Mouse (Mus musculus) G1E (cell line): ENCODE data around the gene Tmpo. TPM values are rescaled to one million over a fixed set of nuclear protein-coding genes. Genes with fewer than 3 reads are reported as not detected.
"Not testable (repeated sequence)": the region's sequence is repeated elsewhere in the genome, so short reads cannot be mapped to it uniquely, and the experiment has no call there.

Experiments
- ATAC-seq: 2 replicates; pipeline ENCODE4 v1.8.0; 2016; ENCODE audit warnings: mild to moderate bottlenecking; ENCODE audit not compliant: insufficient number of reproducible peaks, poor library complexity, low FRiP score, severe bottlenecking; ENCODE audit errors: extremely low read depth
- DNase-seq: peaks from one replicate; pipeline ENCODE4 v3.0.0; 2012; ENCODE audit warnings: low spot score
- H3K27me3 ChIP-seq: 2 replicates; pipeline ENCODE4 v1.6.1; 2012; ENCODE audit warnings: mild to moderate bottlenecking, low read length, inconsistent platforms; ENCODE audit not compliant: insufficient read depth
- H3K36me3 ChIP-seq: replicated peaks from 2 replicates; pipeline ENCODE3; 2012; ENCODE audit warnings: mild to moderate bottlenecking, inconsistent platforms
- H3K4me1 ChIP-seq: 2 replicates; pipeline ENCODE4 v1.6.1; 2012; ENCODE audit warnings: low read depth, low read length, inconsistent platforms, mixed read lengths; ENCODE audit not compliant: insufficient read depth
- H3K4me3 ChIP-seq: 2 replicates; pipeline ENCODE4 v1.5.1; 2012; ENCODE audit warnings: low read depth, mild to moderate bottlenecking, inconsistent platforms, low read length, moderate library complexity, mixed read lengths
- H3K9me3 ChIP-seq: replicated peaks from 2 replicates; pipeline ENCODE4 v1.6.1; 2012; ENCODE audit warnings: inconsistent platforms
- CTCF ChIP-seq: IDR thresholded peaks from 2 replicates; pipeline ENCODE4 v1.5.1; 2012; ENCODE audit warnings: low read depth, low read length, inconsistent platforms, mixed read lengths
- GATA1 ChIP-seq: IDR thresholded peaks from 2 replicates; pipeline ENCODE4 v1.6.1; 2012; ENCODE audit warnings: borderline replicate concordance, low read length, inconsistent platforms, mixed read lengths
- GATA2 ChIP-seq: IDR thresholded peaks from 2 replicates; pipeline ENCODE4 v1.6.1; 2012; ENCODE audit warnings: low read depth, low read length, inconsistent platforms, borderline replicate concordance
- POLR2AphosphoS5 ChIP-seq: IDR thresholded peaks from 2 replicates; pipeline ENCODE4 v1.6.1; 2012; ENCODE audit warnings: low read depth, low read length, inconsistent platforms; ENCODE audit not compliant: insufficient replicate concordance
- TAL1 ChIP-seq: conservative IDR thresholded peaks from 2 replicates; pipeline ENCODE4 v1.6.1; 2012; ENCODE audit warnings: low read depth, low read length, inconsistent platforms, mixed read lengths
- polyA plus RNA-seq: library from polyadenylated mRNA; stranded (reverse); fragments of >175 nt; gene quantifications from 2 replicates; pipeline ENCODE4 v1.2.3, GENCODE M21; 2012
- total RNA-seq, 2 experiments: library from RNA; stranded (forward) in 1 of 2; stranded (reverse) in 1 of 2; fragments of 200-1000 nt in 1 of 2; fragments of >200 nt in 1 of 2; fragmentation: Nextera tagmentation in 1 of 2; gene quantifications; 2 replicates each; pipeline ENCODE4 v1.2.3; 2014 to 2017

Tmpo gene
- total and polyA plus RNA-seq, 3 experiments: 247 to 529 (median 390) TPM

DNA sequence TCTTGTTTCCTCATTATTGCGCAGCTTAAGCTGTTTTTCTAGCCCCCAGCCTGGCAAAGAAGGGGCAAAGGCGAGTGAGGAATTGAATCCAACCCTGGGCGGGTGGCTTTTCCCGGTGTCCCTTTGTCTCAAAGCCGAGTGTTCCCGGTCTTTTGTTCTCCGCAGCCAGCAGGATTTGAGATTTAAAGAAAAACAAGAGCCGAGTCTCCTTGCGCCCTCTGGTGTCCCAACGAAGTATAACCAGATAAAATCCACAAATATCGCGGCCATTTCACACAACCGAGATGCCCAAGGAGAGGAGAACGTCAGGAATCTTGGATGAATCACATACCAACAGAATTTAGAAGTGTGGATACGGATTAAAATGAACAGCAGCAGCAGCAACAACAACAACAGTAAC lies 6.8 kb upstream of the Tmpo start:
- peak overlapping the region; percentile 66 for H3K4me3 ChIP-seq
- no peak for DNase-seq
- H3K27me3 ChIP-seq: 0 out of 2 replicates have a peak, but pooled peaks cover 2% of the 10 kb centered on the region
- peak; percentile 33; the same call in 1 of the 2 replicates for TF ChIP-seq CTCF
- no peak for TF ChIP-seq GATA1
- peaks cover 41% of the 10 kb centered on the region for H3K4me1 ChIP-seq
- H3K36me3 ChIP-seq: no peaks in the 10 kb centered on the region
- peak; percentile 58 for ATAC-seq
- no peaks in the 10 kb centered on the region for H3K9me3 ChIP-seq

- TF ChIP-seq GATA2 (no peak), TAL1 (no peak)
- ATAC-seq (no peak), DNase-seq (no peak)
- H3K4me1 ChIP-seq: peaks cover 44% of the 10 kb centered on the region
- H3K9me3 ChIP-seq: no peaks in the 10 kb centered on the region
- H3K4me3 ChIP-seq: peak overlapping the region; percentile 66; the same call in 1 of the 2 replicates
- H3K27me3 ChIP-seq: 0 out of 2 replicates have a peak, but pooled peaks cover 2% of the 10 kb centered on the region
- H3K36me3 ChIP-seq: no peaks in the 10 kb centered on the region
Measured at GRCm38 (mm10) chr10:91187349-91187748, 6.2 kb upstream of the Tmpo start.

DNA sequence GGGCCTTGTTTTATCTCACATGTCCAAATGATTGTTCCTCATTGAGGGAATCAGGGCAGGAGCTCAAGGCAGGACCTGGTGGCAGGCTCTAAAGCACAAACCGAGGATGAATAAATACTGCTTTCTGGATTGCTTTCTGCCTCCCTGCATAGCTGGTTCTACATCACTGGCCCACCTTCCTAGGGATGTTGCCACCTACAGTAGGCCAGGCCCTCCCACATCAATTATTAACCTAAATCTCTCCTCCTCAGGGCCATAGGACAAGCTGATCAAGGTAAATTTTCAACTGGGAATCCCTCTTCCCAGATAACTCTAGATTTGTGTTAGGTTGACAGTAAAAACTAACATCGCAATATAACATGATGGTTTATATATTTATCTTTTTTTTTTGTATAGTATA lies 4.6 kb upstream of the Tmpo start:
- no peak for TF ChIP-seq TAL1
- TF ChIP-seq GATA1: no peak
- TF ChIP-seq POLR2AphosphoS5: no peak
- no peak for TF ChIP-seq CTCF
- TF ChIP-seq GATA2: no peak
- no peak for DNase-seq
- peaks cover 48% of the 10 kb centered on the region for H3K4me1 ChIP-seq
- no peak for ATAC-seq
- H3K9me3 ChIP-seq: no peaks in the 10 kb centered on the region
- H3K27me3 ChIP-seq: no peaks in the 10 kb centered on the region
- no peak overlapping the region for H3K4me3 ChIP-seq
- H3K36me3 ChIP-seq: no peaks in the 10 kb centered on the region

GRCm38 (mm10) chr10:91184893-91185292 lies 3.8 kb upstream of the Tmpo start:
- not testable (repeated sequence) for H3K36me3 ChIP-seq, H3K27me3 ChIP-seq, H3K4me3 ChIP-seq, H3K9me3 ChIP-seq, ATAC-seq, DNase-seq
- peaks cover 56% of the 10 kb centered on the region for H3K4me1 ChIP-seq

DNA sequence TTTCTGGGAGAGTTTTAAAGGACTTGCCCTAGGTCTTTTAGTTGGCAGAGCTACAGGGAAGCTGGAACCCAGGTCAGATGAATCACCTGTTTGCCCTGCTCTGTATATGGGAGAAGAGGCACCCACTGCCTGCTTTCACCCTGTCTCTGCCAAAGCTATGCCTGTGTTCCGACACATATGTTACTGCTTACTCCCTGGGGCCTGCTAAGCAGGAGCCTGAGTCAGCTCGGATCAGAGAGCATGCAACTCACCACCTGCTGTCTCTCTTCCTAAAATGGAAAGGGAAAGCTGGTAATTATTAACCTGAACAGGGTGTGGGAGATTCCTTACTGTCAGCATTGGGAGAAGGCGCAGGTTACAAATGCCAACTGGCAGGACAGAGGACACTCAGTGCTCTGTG lies 2.2 kb upstream of the Tmpo start:
- H3K27me3 ChIP-seq: no peaks in the 10 kb centered on the region
- no peaks in the 10 kb centered on the region for H3K36me3 ChIP-seq
- H3K4me1 ChIP-seq: peaks cover 57% of the 10 kb centered on the region
- no peaks in the 10 kb centered on the region for H3K9me3 ChIP-seq
- TF ChIP-seq GATA1 (no peak), CTCF (no peak), POLR2AphosphoS5 (no peak), TAL1 (no peak), GATA2 (no peak)
- H3K4me3 ChIP-seq: peak overlapping the region; percentile 34; the same call in 1 of the 2 replicates
- no peak for DNase-seq
- no peak for ATAC-seq

DNA sequence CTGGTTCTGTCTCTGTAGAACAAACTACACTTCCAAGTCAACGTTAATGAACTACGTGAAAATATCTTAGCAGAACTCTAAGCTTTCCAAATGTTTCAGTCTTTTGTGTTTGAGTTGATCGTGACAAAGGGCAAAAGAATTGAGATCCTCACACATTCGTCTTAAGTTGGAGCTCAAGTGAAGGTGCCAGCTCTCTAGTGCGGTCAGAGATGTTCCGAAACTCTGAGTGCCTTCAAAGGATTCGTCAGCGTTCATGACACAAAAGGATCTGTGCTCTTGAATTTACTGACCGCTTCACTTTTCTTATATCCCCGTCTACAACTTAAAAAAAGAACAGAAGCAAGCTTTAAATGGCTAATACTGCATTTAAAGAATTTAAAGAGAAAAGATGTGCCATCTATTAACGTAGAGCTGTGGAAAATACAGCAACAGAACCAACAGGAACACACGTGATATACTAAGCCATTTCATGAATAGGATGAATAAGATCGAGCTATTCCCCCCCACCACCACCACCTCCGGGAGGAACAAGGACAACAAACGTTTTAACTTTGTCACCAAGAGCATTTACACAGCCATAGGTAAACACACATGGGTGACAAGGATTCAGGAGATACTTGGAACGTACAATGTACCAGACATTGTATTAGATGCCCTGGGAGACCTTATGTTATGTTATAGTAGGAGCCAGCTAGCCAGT lies 1.3 kb upstream of the Tmpo start:
- H3K27me3 ChIP-seq: no peaks in the 10 kb centered on the region
- ATAC-seq: peak; percentile 15; the same call in 1 of the 2 replicates
- H3K4me3 ChIP-seq: peak overlapping the region; percentile 76
- peaks cover 3% of the 10 kb centered on the region for H3K36me3 ChIP-seq
- H3K4me1 ChIP-seq: peaks cover 51% of the 10 kb centered on the region
- no peak for TF ChIP-seq CTCF
- peak; percentile 37 for DNase-seq
- no peaks in the 10 kb centered on the region for H3K9me3 ChIP-seq

DNA sequence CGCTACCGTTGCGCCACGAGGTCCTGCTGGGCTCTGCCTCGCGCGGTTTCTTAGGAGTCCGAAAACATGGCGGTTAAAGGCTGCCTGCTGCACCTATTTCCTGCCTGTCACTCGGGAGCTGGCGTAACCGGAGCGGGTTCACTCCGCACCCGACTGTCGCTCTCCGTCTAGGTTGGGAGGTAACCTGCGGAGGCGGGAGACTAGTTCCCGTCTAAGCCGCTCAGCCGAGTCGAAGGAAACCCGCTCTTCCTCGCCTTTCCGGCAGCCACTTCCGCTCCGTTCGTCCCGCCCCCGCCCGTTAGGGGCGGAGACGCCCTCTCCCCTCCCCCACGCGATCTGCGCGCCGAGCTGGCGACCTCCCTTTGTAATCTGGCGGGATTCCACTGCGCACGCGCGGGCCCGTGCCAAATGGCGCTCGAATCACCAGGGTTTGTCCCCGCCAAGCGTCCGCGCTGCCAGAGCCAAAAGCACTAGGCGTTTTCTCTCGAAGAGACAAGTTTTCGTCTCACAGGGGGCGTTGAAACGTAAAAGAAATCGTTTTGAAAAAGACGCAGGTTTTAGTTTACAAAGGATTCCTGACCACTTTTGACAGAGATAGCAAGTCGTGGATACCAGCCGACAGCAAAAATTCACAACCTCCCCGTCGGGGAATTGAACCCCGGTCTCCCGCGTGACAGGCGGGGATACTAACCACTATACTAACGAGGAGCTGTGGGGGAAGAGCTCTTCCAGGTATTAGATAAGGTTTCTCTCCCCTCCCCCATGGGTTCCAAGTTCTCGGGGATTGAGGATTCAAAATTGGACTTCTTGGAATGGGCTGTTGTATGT lies 560 bp upstream of the Tmpo start:
- Histone ChIP-seq H3K4me1 (peaks cover 49% of the 10 kb centered on the region), H3K4me3 (peak overlapping the region; percentile 76), H3K36me3 (peaks cover 3% of the 10 kb centered on the region), H3K27me3 (no peaks in the 10 kb centered on the region), H3K9me3 (no peaks in the 10 kb centered on the region)
- TF ChIP-seq CTCF (no peak), POLR2AphosphoS5 (no peak; the same call in 1 of the 2 replicates), GATA1 (no peak), TAL1 (no peak), GATA2 (no peak)
- ATAC-seq (peak; percentile 65), DNase-seq (peak; percentile 86)
